Mouse (Mus musculus) hindbrain, embryonic 16.5 days (tissue): ENCODE data around the gene Rfng. TPM values are rescaled to one million over a fixed set of nuclear protein-coding genes. Genes with fewer than 3 reads are reported as not detected.
"Not testable (repeated sequence)": the region's sequence is repeated elsewhere in the genome, so short reads cannot be mapped to it uniquely, and the experiment has no call there.

Source experiments
- ATAC-seq: fragments of 200-750 bp; cut with Nextera tagmentation; 2 replicates; pipeline ENCODE4 v1.8.0; 2017; ENCODE audit warnings: moderate TSS enrichment, moderate library complexity
- H3K27ac ChIP-seq: fragments of 300-500 bp; sonication (generic); 2 replicates; pipeline ENCODE4 v1.5.1; 2014; ENCODE audit warnings: low read depth, mild to moderate bottlenecking, control low read depth, low read length, moderate library complexity
- H3K27me3 ChIP-seq: fragments of 300-500 bp; sonication (generic); replicated peaks from 2 replicates; pipeline ENCODE4 v1.6.1; 2014; ENCODE audit warnings: low read length; ENCODE audit not compliant: control insufficient read depth, insufficient read depth
- H3K36me3 ChIP-seq: fragments of 300-500 bp; sonication (generic); 2 replicates; pipeline ENCODE4 v1.6.1; 2014; ENCODE audit warnings: mild to moderate bottlenecking, low read length, moderate library complexity, mixed read lengths; ENCODE audit not compliant: control insufficient read depth, insufficient read depth
- H3K4me1 ChIP-seq: fragments of 300-500 bp; sonication (generic); 2 replicates; pipeline ENCODE4 v1.6.1; 2014; ENCODE audit warnings: low read depth, low read length; ENCODE audit not compliant: control insufficient read depth, insufficient read depth
- H3K4me2 ChIP-seq: fragments of 300-500 bp; sonication (generic); 2 replicates; pipeline ENCODE4 v1.6.1; 2014; ENCODE audit warnings: mild to moderate bottlenecking, low read length, control low read depth, moderate library complexity
- H3K4me3 ChIP-seq: fragments of 300-500 bp; sonication (generic); 2 replicates; pipeline ENCODE4 v1.5.1; 2014; ENCODE audit warnings: mild to moderate bottlenecking, low read length, control low read depth, moderate library complexity
- H3K9ac ChIP-seq: fragments of 300-500 bp; sonication (generic); 2 replicates; pipeline ENCODE4 v1.6.1; 2014; ENCODE audit warnings: low read depth, mild to moderate bottlenecking, control low read depth, low read length, moderate library complexity
- H3K9me3 ChIP-seq: fragments of 300-500 bp; sonication (generic); 2 replicates; pipeline ENCODE4 v1.6.1; 2014; ENCODE audit warnings: mild to moderate bottlenecking, low read length, moderate library complexity; ENCODE audit not compliant: control insufficient read depth
- WGBS: fragments of 180-500 bp; shearing (Covaris S2); extraction: QIAGEN DNeasy Blood & Tissue Kit; methylation state at CpG from one replicate; pipeline ENCODE4 v1.1.7; 2014; 5-methylcytosine and 5-hydroxymethylcytosine counted together
- polyA plus RNA-seq: library from polyadenylated mRNA; unstranded; fragments of >200 nt; fragmentation: Nextera tagmentation; extraction: Ambion mirVana; gene quantifications from 2 replicates; pipeline ENCODE4 v1.2.1, GENCODE M21; 2015

Rfng gene
- 134 and 139 TPM in 2 replicates for polyA plus RNA-seq

- no peaks in the 10 kb centered on the region for H3K27me3 ChIP-seq
- H3K4me2 ChIP-seq, result peak within 1 kb of the TSS; percentile 99
- H3K36me3 ChIP-seq, result peaks cover 24% of the 10 kb centered on the region
- peaks cover 18% of the 10 kb centered on the region for H3K4me1 ChIP-seq
- H3K9me3 ChIP-seq, result no peaks in the 10 kb centered on the region
- peak within 1 kb of the TSS; percentile 99 for H3K4me3 ChIP-seq
- peak within 1 kb of the TSS; percentile 93 for H3K9ac ChIP-seq
- under 1% methylated on average over 73 of the region's 107 CpGs for WGBS
- peak; percentile 88 for ATAC-seq
- H3K27ac ChIP-seq, result peak within 1 kb of the TSS; percentile 86
Observed at GRCm38 (mm10) chr11:120784064-120784791, at the start of gene Rfng, which contains the start of gene Gps1. Gene Rfng, minus strand, starts transcription at chr11:120784207. Gene Gps1, plus strand, starts transcription at chr11:120784272.

- H3K9me3 ChIP-seq, H3K27me3 ChIP-seq, H3K4me2 ChIP-seq, H3K36me3 ChIP-seq, H3K9ac ChIP-seq, H3K4me1 ChIP-seq, ATAC-seq, H3K4me3 ChIP-seq: not testable (repeated sequence)
- peak overlapping the region; percentile 34; the same call in 1 of the 2 replicates for H3K27ac ChIP-seq
- 94% methylated on average over 5 of the region's 5 CpGs for WGBS
Observed at GRCm38 (mm10) chr11:120832962-120833361, 49.0 kb upstream of the Rfng start.

- Histone ChIP-seq H3K27ac (no peak overlapping the region), H3K4me2 (no peak overlapping the region), H3K36me3 (no peaks in the 10 kb centered on the region), H3K9me3 (no peaks in the 10 kb centered on the region), H3K4me3 (no peak overlapping the region), H3K4me1 (peaks cover 4% of the 10 kb centered on the region), H3K27me3 (no peaks in the 10 kb centered on the region), H3K9ac (no peak overlapping the region)
- ATAC-seq, result no peak
- 83% methylated on average over 3 of the region's 3 CpGs for WGBS
Observed at GRCm38 (mm10) chr11:120831659-120832440, 47.8 kb upstream of the Rfng start.

- Histone ChIP-seq H3K4me3 (no peak overlapping the region), H3K36me3 (no peaks in the 10 kb centered on the region; the same call in 1 of the 2 replicates), H3K4me2 (no peak overlapping the region), H3K4me1 (peaks cover 8% of the 10 kb centered on the region), H3K27me3 (no peaks in the 10 kb centered on the region), H3K9me3 (no peaks in the 10 kb centered on the region), H3K9ac (no peak overlapping the region), H3K27ac (no peak overlapping the region)
- WGBS, result 76% methylated on average over 12 of the region's 12 CpGs
- ATAC-seq, result no peak
Observed at GRCm38 (mm10) chr11:120830686-120831085, 46.7 kb upstream of the Rfng start.

GRCm38 (mm10) chr11:120829757-120830532 lies 45.9 kb upstream of the Rfng start:
- ATAC-seq, result no peak
- WGBS, result 92% methylated on average over 10 of the region's 10 CpGs
- no peaks in the 10 kb centered on the region for H3K27me3 ChIP-seq

GRCm38 (mm10) chr11:120828416-120828815 lies 44.4 kb upstream of the Rfng start:
- Histone ChIP-seq H3K9ac (no peak overlapping the region), H3K27me3 (no peaks in the 10 kb centered on the region)
- 67% methylated on average over 4 of the region's 4 CpGs for WGBS

More at GRCm38 (mm10) chr11:120829757-120830532, 45.9 kb upstream of the Rfng start:
- Histone ChIP-seq H3K36me3 (no peaks in the 10 kb centered on the region; the same call in 1 of the 2 replicates), H3K4me3 (no peak overlapping the region), H3K4me1 (peaks cover 15% of the 10 kb centered on the region), H3K9me3 (no peaks in the 10 kb centered on the region), H3K9ac (no peak overlapping the region), H3K27ac (no peak overlapping the region), H3K4me2 (no peak overlapping the region)

GRCm38 (mm10) chr11:120826016-120826953 lies 42.3 kb upstream of the Rfng start:
- WGBS, result 78% methylated on average over 8 of the region's 8 CpGs
- Histone ChIP-seq H3K4me3 (no peak overlapping the region), H3K36me3 (peaks cover 2% of the 10 kb centered on the region; the same call in 1 of the 2 replicates), H3K9me3 (no peaks in the 10 kb centered on the region), H3K27ac (peak overlapping the region; percentile 100), H3K27me3 (no peaks in the 10 kb centered on the region), H3K4me2 (no peak overlapping the region), H3K4me1 (peaks cover 30% of the 10 kb centered on the region), H3K9ac (peak overlapping the region; percentile 97; the same call in 1 of the 2 replicates)
- ATAC-seq, result no peak

More at GRCm38 (mm10) chr11:120828416-120828815, 44.4 kb upstream of the Rfng start:
- Histone ChIP-seq H3K4me2 (no peak overlapping the region), H3K27ac (no peak overlapping the region), H3K4me1 (peaks cover 12% of the 10 kb centered on the region), H3K9me3 (no peaks in the 10 kb centered on the region), H3K36me3 (no peaks in the 10 kb centered on the region; the same call in 1 of the 2 replicates), H3K4me3 (no peak overlapping the region)
- no peak for ATAC-seq

GRCm38 (mm10) chr11:120825289-120825863 lies 41.4 kb upstream of the Rfng start:
- Histone ChIP-seq H3K4me1 (peaks cover 38% of the 10 kb centered on the region), H3K9me3 (no peaks in the 10 kb centered on the region), H3K27ac (peak overlapping the region; percentile 100), H3K4me3 (peak overlapping the region; percentile 81), H3K36me3 (peaks cover 6% of the 10 kb centered on the region), H3K4me2 (peak overlapping the region; percentile 95), H3K27me3 (no peaks in the 10 kb centered on the region), H3K9ac (peak overlapping the region; percentile 97)
- no peak for ATAC-seq
- WGBS, result 52% methylated on average over 4 of the region's 4 CpGs
